Mouse (Mus musculus) Patski (cell line): ENCODE measurements around the gene Emx2. TPM values are rescaled to one million over a fixed set of nuclear protein-coding genes. Genes with fewer than 3 reads are reported as not detected.

Experiments used
- ATAC-seq: fragments of 100-300 bp; one replicate; pipeline ENCODE4 v1.8.0; 2021
- CTCF ChIA-PET: fragments of 350-600 bp; sonication (Branson Sonifier 250); formaldehyde crosslinking; loops from one replicate; lab custom pipeline; 2022; ENCODE audit warnings: inconsistent platforms; lab: Charles Lee
- POLR2A ChIA-PET: fragments of 350-600 bp; sonication (Branson Sonifier 250); formaldehyde crosslinking; loops from one replicate; lab custom pipeline; 2022; ENCODE audit warnings: antibody characterized with exemption, inconsistent platforms; lab: Charles Lee
- DNase-seq: peaks from one replicate; pipeline ENCODE4 v3.0.0-alpha.2; 2011; ENCODE audit warnings: low read depth, low spot score
- H3K27me3 ChIP-seq: fragments of 371-371 bp; one replicate; pipeline ENCODE4 v1.5.1; 2021
- CTCF ChIP-seq: fragments of 100-300 bp; IDR thresholded peaks from one replicate; pipeline ENCODE4 v1.5.1; 2021
- in situ Hi-C: fragments of 300-500 bp; cut with MboI; formaldehyde crosslinking; loops from 3 replicates; pipeline ENCODE4 v1.11.1; 2018; ENCODE audit warnings: low pct_unique_long_range_greater_than_20kb, mixed read lengths
- polyA plus RNA-seq: library from polyadenylated mRNA; unstranded; gene quantifications from one replicate; pipeline ENCODE4 v1.2.3, GENCODE M21; 2021

The Emx2 gene
- polyA plus RNA-seq, 1 experiment from 2014 or later: 49.2 TPM

GRCm38 (mm10) chr19:59468065-59468810, 10.1 kb downstream of the Emx2 start:
- no peaks in the 10 kb centered on the region for H3K27me3 ChIP-seq
- in situ Hi-C loops: loop anchor here (10.0 kb wide), 1 partner anchor 117 kb away; no protein-coding TSS in a partner anchor
- ChIA-PET POLR2A (interaction anchor here (0.7 to 1.4 kb wide), 3 partner anchors 85 to 412 kb away, joined by 3 read pairs; no protein-coding TSS in a partner anchor), CTCF (interaction anchor here (0.9 kb wide), 1 partner anchor 675 kb away, joined by 3 read pairs; no protein-coding TSS in a partner anchor)
- no peak for DNase-seq
- no peak for TF ChIP-seq CTCF
- ATAC-seq: no peak

DNA sequence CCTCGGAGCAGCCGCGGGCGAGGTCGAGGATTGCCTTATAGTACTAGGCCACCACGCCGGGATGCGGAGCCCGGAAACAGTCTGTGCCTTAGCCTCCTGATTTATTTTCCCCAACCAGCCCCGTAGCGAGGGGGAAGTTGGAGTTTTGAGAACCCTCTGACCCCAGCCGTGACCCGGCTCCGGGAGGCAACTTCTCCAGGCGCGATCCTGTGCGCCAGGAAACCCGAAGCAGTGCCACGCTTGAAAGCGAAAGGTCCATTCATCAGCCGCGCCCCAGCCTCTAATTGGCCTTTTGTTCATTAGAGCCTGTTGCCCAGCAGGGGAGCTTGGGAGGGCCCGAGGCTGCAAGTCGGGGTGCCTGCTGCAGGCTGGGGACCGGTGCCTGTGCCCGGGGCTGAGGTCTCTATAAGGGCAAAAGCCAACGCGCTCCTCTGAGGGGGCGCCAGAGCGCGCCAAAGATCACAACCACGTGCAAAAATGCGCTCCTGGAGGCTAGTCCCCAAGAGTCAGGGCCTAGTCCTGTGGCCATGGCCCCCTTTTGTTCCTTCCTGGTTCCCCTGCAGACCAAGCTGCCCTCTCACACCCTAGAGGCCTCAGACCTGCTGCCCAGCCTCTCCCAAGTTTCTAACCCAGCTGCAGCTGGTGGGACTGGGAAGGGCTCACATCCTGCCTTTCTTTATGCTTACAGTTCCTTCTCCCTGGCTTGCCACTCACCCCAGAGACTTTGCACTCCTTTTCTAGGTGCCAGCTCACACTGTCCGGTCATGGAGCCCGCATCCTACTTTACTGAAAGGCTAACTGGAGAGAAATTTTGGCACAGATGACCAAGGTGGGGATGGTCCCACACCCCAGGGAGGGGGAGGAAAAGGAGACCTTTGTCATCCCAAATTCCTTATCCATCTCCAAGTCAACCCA, 11.1 kb downstream of the Emx2 start:
- in situ Hi-C loops: loop anchor here (10.0 kb wide), 1 partner anchor 116 kb away; no protein-coding TSS in a partner anchor
- CTCF ChIA-PET: interaction anchor here (1.2 kb wide), 1 partner anchor 17 kb away, joined by 3 read pairs; no protein-coding TSS in a partner anchor
- POLR2A ChIA-PET: interaction anchor here (1.4 to 1.6 kb wide), 2 partner anchors 119 to 124 kb away, joined by 3 read pairs; no protein-coding TSS in a partner anchor
- no peak for DNase-seq
- ATAC-seq: no peak
- no peak for TF ChIP-seq CTCF
- no peaks in the 10 kb centered on the region for H3K27me3 ChIP-seq

GRCm38 (mm10) chr19:59470074-59470630, 12.0 kb downstream of the Emx2 start:
- POLR2A ChIA-PET: interaction anchor here (1.6 kb wide), 1 partner anchor 118 kb away, joined by 3 read pairs; no protein-coding TSS in a partner anchor
- in situ Hi-C loops: no loop called here
- CTCF ChIA-PET: interaction anchor here (1.2 kb wide), 1 partner anchor 16 kb away, joined by 3 read pairs; no protein-coding TSS in a partner anchor
- no peaks in the 10 kb centered on the region for H3K27me3 ChIP-seq
- no peak for TF ChIP-seq CTCF
- ATAC-seq: no peak
- DNase-seq: no peak

DNA sequence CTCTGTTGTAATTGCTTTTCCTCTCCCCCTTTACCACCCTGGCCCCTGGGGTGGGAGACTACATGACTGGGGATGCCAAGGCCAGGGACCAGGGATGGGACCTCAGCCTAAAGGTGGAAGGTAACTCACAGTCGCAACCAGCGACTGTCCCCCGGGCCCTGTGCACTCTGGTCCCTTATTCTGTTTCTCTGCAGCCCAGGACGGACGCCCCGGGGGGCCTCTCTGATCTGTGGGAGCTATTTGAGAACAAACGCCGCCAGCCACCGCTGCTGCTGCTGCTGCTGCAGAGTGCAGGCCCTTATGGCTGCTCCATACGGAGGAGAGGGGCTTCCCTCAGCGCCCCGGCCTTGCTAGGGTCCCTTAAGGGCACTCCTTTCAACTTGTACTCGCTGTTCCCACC, 12.7 kb downstream of the Emx2 start:
- in situ Hi-C loops: no loop called here
- ATAC-seq (no peak), DNase-seq (no peak)
- no peaks in the 10 kb centered on the region for H3K27me3 ChIP-seq
- ChIA-PET POLR2A (no interaction called here), CTCF (no interaction called here)
- no peak for TF ChIP-seq CTCF

DNA sequence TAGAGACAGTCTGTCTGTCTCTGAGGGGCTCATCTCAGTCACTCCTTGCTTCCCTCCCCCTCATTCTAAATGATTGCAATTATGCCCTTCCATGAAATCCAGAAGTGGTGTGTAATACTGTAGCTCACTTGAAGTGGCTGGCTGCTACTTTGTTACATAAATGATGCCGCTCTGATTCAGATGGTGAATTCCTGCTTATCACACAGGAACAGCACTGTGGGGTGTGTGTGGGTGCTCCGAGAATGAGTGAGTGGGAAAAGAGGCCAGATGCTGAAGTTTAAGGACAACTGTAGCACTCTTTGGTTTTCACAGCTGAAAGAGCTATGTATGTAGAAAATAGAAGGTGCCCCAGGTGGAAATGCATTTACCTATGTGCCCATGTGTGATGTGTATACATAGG, 14.7 kb downstream of the Emx2 start:
- no peak for ATAC-seq
- POLR2A ChIA-PET: interaction anchor here (0.7 to 1.4 kb wide), 2 partner anchors 11 to 682 kb away, joined by 3 read pairs; no protein-coding TSS in a partner anchor
- no peak for DNase-seq
- CTCF ChIA-PET: no interaction called here
- in situ Hi-C loops: no loop called here
- H3K27me3 ChIP-seq: no peaks in the 10 kb centered on the region
- no peak for TF ChIP-seq CTCF

- H3K27me3 ChIP-seq: peaks cover 3% of the 10 kb centered on the region
- in situ Hi-C loops: no loop called here
- ChIA-PET POLR2A (no interaction called here), CTCF (interaction anchor here (1.1 kb wide), 1 partner anchor 9 kb away, joined by 4 read pairs; no protein-coding TSS in a partner anchor)
- no peak for TF ChIP-seq CTCF
- DNase-seq: no peak
- no peak for ATAC-seq
Observed at GRCm38 (mm10) chr19:59479912-59480311, 21.7 kb downstream of the Emx2 start.

GRCm38 (mm10) chr19:59480563-59480962, 22.4 kb downstream of the Emx2 start:
- ATAC-seq (no peak), DNase-seq (no peak)
- ChIA-PET POLR2A (no interaction called here), CTCF (interaction anchor here (1.1 kb wide), 1 partner anchor 8 kb away, joined by 4 read pairs; no protein-coding TSS in a partner anchor)
- in situ Hi-C loops: no loop called here
- no peak for TF ChIP-seq CTCF
- H3K27me3 ChIP-seq: peaks cover 3% of the 10 kb centered on the region

DNA sequence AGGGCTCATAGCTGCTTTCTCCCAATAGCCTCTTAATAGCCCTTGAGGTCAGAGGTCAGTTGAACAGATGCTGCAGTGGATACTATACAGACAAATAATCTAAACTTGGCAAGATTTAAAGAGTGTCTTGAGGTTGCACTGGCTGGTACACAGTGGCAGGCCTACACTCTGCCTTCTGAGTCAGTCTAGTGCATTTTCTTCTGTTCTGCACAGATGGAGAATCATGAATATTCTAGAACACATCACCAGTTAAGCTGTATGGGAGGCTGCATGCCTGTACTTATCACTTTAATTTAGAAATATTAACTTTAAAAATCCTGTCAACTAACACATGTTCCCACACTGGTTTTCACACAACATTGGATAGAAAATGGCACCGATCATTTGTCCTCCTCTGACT, 34.1 kb downstream of the Emx2 start:
- ChIA-PET CTCF (no interaction called here), POLR2A (no interaction called here)
- in situ Hi-C loops: no loop called here
- no peak for TF ChIP-seq CTCF
- no peak for DNase-seq
- no peaks in the 10 kb centered on the region for H3K27me3 ChIP-seq
- ATAC-seq: no peak

- no peak for DNase-seq
- no peak for TF ChIP-seq CTCF
- no peak for ATAC-seq
- no peaks in the 10 kb centered on the region for H3K27me3 ChIP-seq
- ChIA-PET POLR2A (no interaction called here), CTCF (no interaction called here)
- in situ Hi-C loops: no loop called here
Observed at GRCm38 (mm10) chr19:59496832-59497231, 38.7 kb downstream of the Emx2 start.

DNA sequence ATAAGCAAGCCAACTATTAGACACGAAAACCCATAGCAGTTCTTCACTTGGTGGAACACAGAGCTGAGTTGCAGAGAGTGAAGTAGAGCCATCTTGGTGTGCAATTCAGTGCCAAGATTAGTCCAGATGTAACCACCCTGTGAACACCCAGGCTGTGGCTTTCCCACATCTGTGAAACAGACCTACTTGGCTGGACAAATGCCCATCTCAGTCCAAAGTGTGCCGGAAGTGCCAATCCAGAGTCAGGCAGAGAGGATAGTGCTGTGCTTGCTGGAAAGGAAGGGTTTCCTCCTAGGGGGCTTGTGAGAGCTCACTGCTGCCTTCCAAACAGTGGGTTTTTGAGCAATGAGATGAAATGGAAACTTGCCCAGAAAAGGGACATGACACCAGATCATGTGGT, 50.7 kb downstream of the Emx2 start:
- CTCF ChIA-PET: no interaction called here

More for the DNA sequence above, 50.7 kb downstream of the Emx2 start:
- in situ Hi-C loops: no loop called here
- ATAC-seq (no peak), DNase-seq (no peak)
- peaks cover 9% of the 10 kb centered on the region for H3K27me3 ChIP-seq
- POLR2A ChIA-PET: no interaction called here
- TF ChIP-seq CTCF: no peak
